Mouse (Mus musculus) forebrain, postnatal 0 days (tissue): ENCODE measurements at regions not wholly inside any gene's neighbourhood (a gene's known extent, or its start where the extent isn't known, plus 50 kb on each side); places are given as distances from the start of the nearest gene placed in this dataset.

Experiments used
- ATAC-seq: fragments of 200-750 bp; cut with Nextera tagmentation; 2 replicates; pipeline ENCODE4 v1.8.0; 2017; ENCODE audit warnings: mild to moderate bottlenecking, moderate library complexity
- DNase-seq: peaks from one replicate; pipeline ENCODE4 v3.0.0-alpha.2; 2015
- H3K27ac ChIP-seq: fragments of 300-500 bp; sonication (generic); 2 replicates; pipeline ENCODE4 v1.5.1; 2014; ENCODE audit warnings: low read depth, mild to moderate bottlenecking, antibody characterized with exemption, low read length, moderate library complexity, mixed read lengths
- H3K27me3 ChIP-seq: fragments of 300-500 bp; sonication (generic); 2 replicates; pipeline ENCODE4 v1.6.1; 2014; ENCODE audit warnings: mild to moderate bottlenecking, low read length, mixed read lengths; ENCODE audit not compliant: insufficient read depth
- H3K36me3 ChIP-seq: fragments of 300-500 bp; sonication (generic); 2 replicates; pipeline ENCODE4 v1.6.1; 2014; ENCODE audit warnings: mild to moderate bottlenecking, moderate library complexity; ENCODE audit not compliant: insufficient read depth
- H3K4me1 ChIP-seq: fragments of 300-500 bp; sonication (generic); 2 replicates; pipeline ENCODE4 v1.6.1; 2014; ENCODE audit warnings: antibody characterized with exemption; ENCODE audit not compliant: insufficient read depth
- H3K4me2 ChIP-seq: fragments of 300-500 bp; sonication (generic); 2 replicates; pipeline ENCODE4 v1.6.1; 2014; ENCODE audit warnings: low read depth, mild to moderate bottlenecking, moderate library complexity
- H3K4me3 ChIP-seq: fragments of 300-500 bp; sonication (generic); 2 replicates; pipeline ENCODE4 v1.5.1; 2014; ENCODE audit warnings: low read depth, low read length, mixed read lengths
- H3K9ac ChIP-seq: fragments of 300-500 bp; sonication (generic); 2 replicates; pipeline ENCODE4 v1.6.1; 2014; ENCODE audit warnings: mild to moderate bottlenecking
- H3K9me3 ChIP-seq: fragments of 300-500 bp; sonication (generic); 2 replicates; pipeline ENCODE4 v1.6.1; 2016; ENCODE audit warnings: low read length
- CTCF ChIP-seq: sonication (generic); IDR thresholded peaks from 2 replicates; pipeline ENCODE4 v1.5.1; 2016; ENCODE audit warnings: antibody characterized with exemption, control low read depth, low read depth
- WGBS: fragments of 180-500 bp; shearing (Covaris S2); extraction: QIAGEN DNeasy Blood & Tissue Kit; methylation state at CpG from one replicate; pipeline ENCODE4 v1.1.7; 2014; 5-methylcytosine and 5-hydroxymethylcytosine counted together

DNA sequence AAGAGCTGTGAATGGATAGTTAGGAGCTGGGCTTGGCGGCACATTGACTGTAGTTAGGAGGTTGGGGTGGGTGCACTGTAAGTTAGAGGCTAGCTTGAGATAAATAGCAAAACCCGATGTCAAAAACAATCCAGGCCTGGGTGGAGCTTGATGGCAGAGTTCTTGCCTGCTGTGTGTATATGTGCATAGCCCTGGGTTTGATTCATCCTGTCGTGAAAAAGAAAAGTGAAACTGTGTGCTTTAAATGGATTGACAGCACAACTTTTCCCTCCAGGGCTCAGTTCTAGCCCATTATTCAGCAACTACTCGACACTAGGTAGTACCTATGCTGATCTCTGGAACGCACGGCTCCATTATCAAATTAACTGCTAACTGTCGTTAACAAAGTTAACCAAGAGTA, 56.7 kb upstream of the 4930470P17Rik start:
- ATAC-seq (no peak), DNase-seq (no peak)
- Histone ChIP-seq H3K4me2 (no peak overlapping the region), H3K36me3 (no peaks in the 10 kb centered on the region), H3K9me3 (no peaks in the 10 kb centered on the region), H3K4me1 (peaks cover 10% of the 10 kb centered on the region; the same call in 1 of the 2 replicates), H3K27ac (no peak overlapping the region), H3K27me3 (no peaks in the 10 kb centered on the region), H3K9ac (no peak overlapping the region), H3K4me3 (no peak overlapping the region)
- TF ChIP-seq CTCF: no peak
- WGBS: 38% methylated on average over 7 of the region's 7 CpGs

DNA sequence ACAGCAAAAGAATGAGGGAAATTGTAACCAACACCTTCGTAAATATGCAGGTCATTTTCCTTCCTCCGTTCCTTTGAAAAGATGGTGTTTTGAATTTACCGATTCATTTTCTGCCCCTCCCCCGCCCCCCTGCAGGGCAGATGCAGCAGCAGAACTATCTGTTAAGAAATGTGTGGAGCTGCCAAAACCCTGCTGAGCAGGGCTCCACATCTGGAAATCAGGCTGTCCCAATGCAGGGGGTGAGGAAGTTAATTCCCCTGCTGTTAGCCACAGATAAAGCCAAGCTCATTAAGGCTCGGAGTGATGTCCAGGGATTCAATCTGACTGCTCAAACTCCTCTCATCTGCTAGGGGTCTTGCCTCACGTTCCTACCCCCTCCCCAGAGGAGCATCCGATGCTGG, 56.0 kb upstream of the 4930470P17Rik start:
- TF ChIP-seq CTCF: peak; percentile 13; the same call in 1 of the 2 replicates
- DNase-seq (no peak), ATAC-seq (no peak)
- H3K4me2 ChIP-seq: no peak overlapping the region
- H3K4me3 ChIP-seq: no peak overlapping the region
- H3K9ac ChIP-seq: no peak overlapping the region
- H3K27me3 ChIP-seq: no peaks in the 10 kb centered on the region
- H3K27ac ChIP-seq: no peak overlapping the region
- H3K4me1 ChIP-seq: peaks cover 10% of the 10 kb centered on the region; the same call in 1 of the 2 replicates
- no peaks in the 10 kb centered on the region for H3K36me3 ChIP-seq
- 8% methylated on average over 7 of the region's 7 CpGs for WGBS
- no peaks in the 10 kb centered on the region for H3K9me3 ChIP-seq

GRCm38 (mm10) chr2:170652128-170652527, 50.3 kb upstream of the 4930470P17Rik start:
- ATAC-seq: peak; percentile 84
- Histone ChIP-seq H3K9me3 (no peaks in the 10 kb centered on the region), H3K4me2 (no peak overlapping the region), H3K4me1 (no peaks in the 10 kb centered on the region), H3K4me3 (no peak overlapping the region), H3K36me3 (no peaks in the 10 kb centered on the region), H3K27me3 (no peaks in the 10 kb centered on the region), H3K9ac (no peak overlapping the region), H3K27ac (peak overlapping the region; percentile 57; the same call in 1 of the 2 replicates)
- no peak for TF ChIP-seq CTCF
- peak; percentile 75 for DNase-seq
- whole genome bisulfite sequencing: 62% methylated on average over 11 of the region's 11 CpGs
